Mouse (Mus musculus) lung, embryonic 16.5 days (tissue): ENCODE data around the gene Atp5h. TPM values are rescaled to one million over a fixed set of nuclear protein-coding genes. Genes with fewer than 3 reads are reported as not detected.
"Not testable (repeated sequence)": the region's sequence is repeated elsewhere in the genome, so short reads cannot be mapped to it uniquely, and the experiment has no call there.

Source experiments
- ATAC-seq: fragments of 200-750 bp; cut with Nextera tagmentation; 2 replicates; pipeline ENCODE4 v1.8.0; 2017; ENCODE audit warnings: low read depth, mild to moderate bottlenecking, moderate library complexity
- H3K27ac ChIP-seq: fragments of 300-500 bp; sonication (generic); 2 replicates; pipeline ENCODE4 v1.5.1; 2014; ENCODE audit warnings: mild to moderate bottlenecking, control low read depth, low read length
- H3K27me3 ChIP-seq: fragments of 300-500 bp; sonication (generic); 2 replicates; pipeline ENCODE4 v1.6.1; 2014; ENCODE audit warnings: low read depth, low read length, mixed read lengths; ENCODE audit not compliant: control insufficient read depth, insufficient read depth
- H3K36me3 ChIP-seq: fragments of 300-500 bp; sonication (generic); 2 replicates; pipeline ENCODE4 v1.6.1; 2014; ENCODE audit warnings: low read length; ENCODE audit not compliant: control insufficient read depth, insufficient read depth
- H3K4me1 ChIP-seq: fragments of 300-500 bp; sonication (generic); replicated peaks from 2 replicates; pipeline ENCODE4 v1.6.1; 2014; ENCODE audit warnings: low read length, mixed read lengths; ENCODE audit not compliant: control insufficient read depth, insufficient read depth
- H3K4me2 ChIP-seq: fragments of 300-500 bp; sonication (generic); 2 replicates; pipeline ENCODE4 v1.6.1; 2014; ENCODE audit warnings: low read depth, low read length, control low read depth
- H3K4me3 ChIP-seq: fragments of 300-500 bp; sonication (generic); 2 replicates; pipeline ENCODE4 v1.5.1; 2014; ENCODE audit warnings: mild to moderate bottlenecking, low read length, control low read depth
- H3K9ac ChIP-seq: fragments of 300-500 bp; sonication (generic); 2 replicates; pipeline ENCODE4 v1.6.1; 2014; ENCODE audit warnings: low read length, control low read depth
- H3K9me3 ChIP-seq: fragments of 300-500 bp; sonication (generic); 2 replicates; pipeline ENCODE4 v1.6.1; 2016; ENCODE audit warnings: low read length; ENCODE audit not compliant: control insufficient read depth
- WGBS: fragments of 180-500 bp; shearing (Covaris S2); extraction: QIAGEN DNeasy Blood & Tissue Kit; methylation state at CpG from one replicate; pipeline ENCODE4 v1.1.7; 2014; 5-methylcytosine and 5-hydroxymethylcytosine counted together
- polyA plus RNA-seq: library from polyadenylated mRNA; unstranded; fragments of >200 nt; fragmentation: Nextera tagmentation; extraction: Ambion mirVana; gene quantifications from 2 replicates; pipeline ENCODE4 v1.2.1, GENCODE M21; 2015

The Atp5h gene
- polyA plus RNA-seq, 1 experiment from 2014 or later, result 823 TPM

DNA sequence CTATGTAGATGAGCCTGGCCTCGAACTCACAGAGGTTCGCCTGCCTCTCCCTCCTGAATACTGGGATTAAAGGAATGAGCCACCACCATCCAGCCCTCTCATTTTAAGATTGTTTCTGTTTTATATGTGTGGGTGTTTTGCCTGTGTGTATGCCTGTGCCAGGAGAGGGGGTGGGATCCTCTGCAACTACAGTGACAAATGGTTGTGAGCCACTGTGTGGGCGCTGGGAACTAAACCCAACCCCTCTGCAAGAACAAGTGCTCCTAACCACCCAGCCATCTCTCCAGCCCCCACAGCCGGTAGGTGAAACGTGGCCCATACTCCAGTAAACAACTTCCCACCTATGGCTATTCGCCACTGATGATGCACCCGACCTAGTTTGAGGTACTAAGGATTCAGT, 28.4 kb downstream of the Atp5h start:
- H3K36me3 ChIP-seq, result peaks cover 29% of the 10 kb centered on the region
- H3K9me3 ChIP-seq, result no peaks in the 10 kb centered on the region
- WGBS, result 85% methylated on average over 7 of the region's 7 CpGs
- H3K4me1 ChIP-seq, result no peaks in the 10 kb centered on the region
- no peak overlapping the region for H3K4me3 ChIP-seq
- no peaks in the 10 kb centered on the region for H3K27me3 ChIP-seq
- H3K4me2 ChIP-seq, result no peak overlapping the region
- H3K27ac ChIP-seq, result no peak overlapping the region
- ATAC-seq, result no peak
- H3K9ac ChIP-seq, result no peak overlapping the region

DNA sequence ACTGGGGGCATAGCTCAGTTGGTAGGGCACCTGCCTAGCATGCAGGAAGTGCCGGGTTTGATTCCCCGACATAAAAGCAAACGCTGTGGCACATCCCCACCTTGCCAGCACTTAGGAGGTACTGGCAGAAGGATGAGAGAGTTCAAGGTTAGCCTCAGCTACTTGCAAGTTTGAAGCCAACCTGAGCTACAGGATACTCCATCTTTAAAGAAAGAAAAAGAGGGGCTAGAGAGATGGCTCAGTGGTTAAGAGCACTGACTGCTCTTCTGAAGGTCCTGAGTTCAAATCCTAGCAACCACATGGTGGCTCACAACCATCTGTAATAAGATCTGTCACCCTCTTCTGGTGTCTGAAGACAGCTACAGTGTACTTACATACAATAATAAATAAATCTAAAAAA, 32.9 kb downstream of the Atp5h start:
- not testable (repeated sequence) for H3K9me3 ChIP-seq, H3K9ac ChIP-seq, ATAC-seq, H3K4me3 ChIP-seq, H3K27me3 ChIP-seq, H3K27ac ChIP-seq, H3K4me2 ChIP-seq
- Histone ChIP-seq H3K4me1 (peaks cover 25% of the 10 kb centered on the region), H3K36me3 (peaks cover 13% of the 10 kb centered on the region)
- WGBS, result 88% methylated on average over 3 of the region's 3 CpGs

GRCm38 (mm10) chr11:115384587-115384986, 35.2 kb downstream of the Atp5h start:
- no peaks in the 10 kb centered on the region for H3K27me3 ChIP-seq
- peak overlapping the region; percentile 69 for H3K27ac ChIP-seq
- 71% methylated on average over 5 of the region's 5 CpGs for WGBS
- peak overlapping the region; percentile 67 for H3K4me2 ChIP-seq
- H3K36me3 ChIP-seq, result no peaks in the 10 kb centered on the region
- peaks cover 32% of the 10 kb centered on the region for H3K4me1 ChIP-seq
- no peaks in the 10 kb centered on the region for H3K9me3 ChIP-seq
- H3K4me3 ChIP-seq, result peak overlapping the region; percentile 2; the same call in 1 of the 2 replicates
- ATAC-seq, result no peak
- H3K9ac ChIP-seq, result peak overlapping the region; percentile 43

DNA sequence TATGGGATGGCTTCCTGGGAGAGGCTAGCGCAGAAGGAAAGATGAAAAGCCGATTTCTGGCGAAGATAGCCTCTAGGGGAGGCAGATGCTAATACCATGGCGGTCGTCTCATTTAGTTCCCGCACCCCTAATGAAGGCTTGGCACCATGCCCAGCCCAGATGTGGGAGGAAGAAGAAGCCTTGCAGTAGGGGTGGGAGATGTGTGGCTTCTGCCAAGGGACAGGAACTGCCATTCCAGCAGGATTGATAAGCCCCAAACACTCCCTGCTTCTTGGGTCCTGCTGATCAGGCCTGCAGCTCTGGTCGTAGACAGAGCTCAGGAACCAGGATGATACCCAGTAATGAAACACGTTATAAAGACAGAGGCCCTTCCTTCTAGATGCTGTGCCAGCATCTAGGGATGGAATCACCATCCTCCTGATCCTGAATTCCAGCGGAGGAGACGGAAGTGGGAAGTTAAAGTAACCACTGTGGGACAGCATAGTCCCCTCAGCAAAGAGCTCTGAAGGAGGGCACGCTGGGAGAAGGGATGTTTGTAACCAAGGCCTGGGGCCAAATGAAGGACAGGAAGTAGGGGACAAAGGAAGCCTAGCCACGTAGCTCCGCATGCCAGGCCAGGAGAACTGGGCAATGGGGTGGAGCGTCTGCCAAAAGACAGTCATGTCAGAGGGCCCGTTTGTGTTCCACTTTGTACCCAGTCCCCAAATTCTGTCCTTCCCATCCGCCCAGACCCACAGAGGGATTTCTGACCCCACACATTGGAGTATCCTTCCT, 35.9 kb downstream of the Atp5h start:
- Histone ChIP-seq H3K4me1 (peaks cover 32% of the 10 kb centered on the region), H3K9me3 (no peaks in the 10 kb centered on the region), H3K4me2 (peak overlapping the region; percentile 67), H3K27ac (peak overlapping the region; percentile 69), H3K9ac (peak overlapping the region; percentile 94), H3K36me3 (no peaks in the 10 kb centered on the region), H3K27me3 (no peaks in the 10 kb centered on the region), H3K4me3 (peak overlapping the region; percentile 81; the same call in 1 of the 2 replicates)
- WGBS, result 39% methylated on average over 16 of the region's 16 CpGs
- ATAC-seq, result 0 out of 2 replicates have a peak, but pooled peaks have one; percentile 16

DNA sequence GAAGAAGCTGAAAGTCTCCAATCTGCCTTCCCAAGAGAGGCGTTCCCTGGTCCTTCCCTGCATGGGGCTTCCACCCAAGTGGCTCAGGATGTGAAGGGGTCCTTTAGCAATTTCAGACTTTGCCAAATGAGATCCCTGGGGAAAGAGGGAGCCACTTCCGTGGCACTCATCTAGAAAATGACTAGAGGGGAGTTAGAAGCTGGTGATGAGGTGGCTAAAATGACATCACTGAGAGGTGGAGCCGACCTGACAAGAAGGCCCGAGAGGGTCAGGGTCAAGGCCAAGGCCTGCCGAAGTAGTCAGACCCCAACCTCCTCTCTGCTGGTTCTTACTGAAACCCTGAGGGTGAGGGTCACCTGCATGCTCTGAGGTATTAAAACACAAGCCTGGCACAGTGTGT, 36.9 kb downstream of the Atp5h start:
- Histone ChIP-seq H3K36me3 (no peaks in the 10 kb centered on the region), H3K4me2 (peak overlapping the region; percentile 67), H3K9ac (peak overlapping the region; percentile 94), H3K4me1 (peaks cover 32% of the 10 kb centered on the region), H3K4me3 (peak overlapping the region; percentile 81), H3K27me3 (no peaks in the 10 kb centered on the region), H3K27ac (no peak overlapping the region), H3K9me3 (peaks cover 2% of the 10 kb centered on the region; the same call in 1 of the 2 replicates)
- WGBS, result 18% methylated on average over 5 of the region's 5 CpGs
- ATAC-seq, result no peak

- Histone ChIP-seq H3K9me3 (peaks cover 3% of the 10 kb centered on the region; the same call in 1 of the 2 replicates), H3K36me3 (no peaks in the 10 kb centered on the region), H3K4me1 (peaks cover 32% of the 10 kb centered on the region), H3K9ac (peak within 1 kb of the TSS; percentile 94), H3K27me3 (no peaks in the 10 kb centered on the region), H3K4me3 (peak within 1 kb of the TSS; percentile 81), H3K27ac (peak within 1 kb of the TSS; percentile 78), H3K4me2 (peak within 1 kb of the TSS; percentile 67)
- ATAC-seq, result peak; percentile 95
- WGBS, result under 1% methylated on average over 65 of the region's 76 CpGs
Measured at GRCm38 (mm10) chr11:115381743-115382539, 37.8 kb downstream of the Atp5h start, which contains the start of gene Cdr2l. Gene Cdr2l, plus strand, starts transcription at chr11:115381916.

DNA sequence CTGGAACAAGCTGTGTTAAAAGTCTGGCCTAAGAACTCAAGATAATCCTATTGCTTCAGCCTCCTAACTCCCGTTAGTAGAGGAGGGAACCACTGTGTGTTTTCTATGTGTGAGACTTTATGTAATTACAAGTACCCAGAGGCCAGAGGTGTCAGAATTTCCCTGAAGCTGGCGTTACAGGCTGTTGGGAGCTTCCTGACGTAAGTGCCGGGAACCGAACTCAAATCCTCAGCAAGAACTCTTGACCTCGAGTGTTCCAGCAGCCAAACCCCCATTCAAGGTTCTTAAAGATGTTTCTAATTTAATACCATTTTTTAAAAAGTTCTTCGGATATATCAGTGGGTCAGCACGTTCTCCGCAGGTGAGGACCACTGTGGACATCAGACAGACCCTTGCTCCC, 38.5 kb downstream of the Atp5h start:
- Histone ChIP-seq H3K4me2 (peak overlapping the region; percentile 67), H3K27ac (peak overlapping the region; percentile 78), H3K9ac (peak overlapping the region; percentile 44; the same call in 1 of the 2 replicates), H3K27me3 (no peaks in the 10 kb centered on the region), H3K36me3 (no peaks in the 10 kb centered on the region), H3K4me1 (peaks cover 32% of the 10 kb centered on the region), H3K9me3 (peaks cover 3% of the 10 kb centered on the region; the same call in 1 of the 2 replicates), H3K4me3 (peak overlapping the region; percentile 81)
- ATAC-seq, result no peak
- 9% methylated on average over 9 of the region's 9 CpGs for WGBS

DNA sequence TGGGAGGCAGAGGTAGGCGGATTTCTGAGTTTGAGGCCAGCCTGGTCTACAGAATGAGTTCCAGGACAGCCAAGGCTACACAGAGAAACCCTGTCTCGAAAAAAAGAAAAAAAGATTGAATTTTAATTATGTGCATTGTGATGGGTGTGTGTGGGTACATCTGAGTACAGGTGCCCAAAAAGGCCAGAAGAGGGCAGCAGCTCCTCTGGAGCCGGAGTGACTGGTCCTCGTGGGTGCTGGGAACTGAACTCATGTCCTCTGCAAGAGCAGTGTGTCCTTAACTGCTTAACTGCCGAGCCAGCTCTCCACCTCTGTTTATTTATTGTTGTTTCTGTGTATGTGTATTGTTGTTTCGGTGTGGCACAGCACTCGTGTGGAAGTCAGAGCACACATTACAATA, 41.9 kb downstream of the Atp5h start:
- Histone ChIP-seq H3K27ac (no peak overlapping the region), H3K9ac (no peak overlapping the region), H3K4me2 (no peak overlapping the region), H3K27me3 (peaks cover 5% of the 10 kb centered on the region), H3K9me3 (peaks cover 3% of the 10 kb centered on the region; the same call in 1 of the 2 replicates), H3K36me3 (no peaks in the 10 kb centered on the region), H3K4me1 (peaks cover 24% of the 10 kb centered on the region), H3K4me3 (no peak overlapping the region)
- ATAC-seq, result no peak
- 72% methylated on average over 7 of the region's 7 CpGs for WGBS

DNA sequence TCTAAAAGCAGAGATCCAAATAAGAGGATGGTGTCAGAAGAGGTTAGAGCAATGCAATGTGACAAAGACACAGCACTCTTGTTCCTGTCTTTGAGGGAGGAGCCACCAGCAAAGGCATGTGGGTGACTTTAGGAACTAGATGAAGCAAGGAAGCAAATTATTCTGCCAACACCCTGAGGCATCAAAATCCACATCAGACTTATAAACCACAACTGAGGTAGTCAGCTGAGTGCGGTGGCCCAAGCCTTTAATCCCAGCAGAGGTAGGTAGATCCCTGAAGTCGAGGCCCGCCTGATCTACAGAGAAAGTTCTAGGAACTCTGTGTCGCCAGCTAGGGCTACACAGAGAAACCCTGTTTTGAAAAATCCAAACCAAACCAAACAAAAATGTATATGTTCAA, 42.5 kb downstream of the Atp5h start:
- H3K4me3 ChIP-seq, result no peak overlapping the region
- H3K27ac ChIP-seq, result no peak overlapping the region
- H3K9ac ChIP-seq, result no peak overlapping the region
- H3K4me1 ChIP-seq, result peaks cover 19% of the 10 kb centered on the region
- H3K4me2 ChIP-seq, result no peak overlapping the region
- no peak for ATAC-seq
- peaks cover 3% of the 10 kb centered on the region; the same call in 1 of the 2 replicates for H3K9me3 ChIP-seq
- H3K27me3 ChIP-seq, result peaks cover 5% of the 10 kb centered on the region
- 86% methylated on average over 4 of the region's 4 CpGs for WGBS
- H3K36me3 ChIP-seq, result no peaks in the 10 kb centered on the region
